Mouse (Mus musculus) gastrocnemius, postnatal 14 days (tissue): Measurements from ENCODE around the gene Clasp1. TPM values are rescaled to one million over a fixed set of nuclear protein-coding genes. Genes with fewer than 3 reads are reported as not detected.

Experiments used
- DNase-seq: peaks from one replicate; pipeline ENCODE4 v3.0.0; 2021; ENCODE audit warnings: mixed read lengths
- intact Hi-C: fragments of 180-260 bp; cut with DNase I; formaldehyde crosslinking; loops from one replicate; pipeline ENCODE4 v1.15.1; 2025; ENCODE audit warnings: low total_unique reads
- total RNA-seq, 2 experiments: library from RNA; stranded (reverse); gene quantifications; 2 replicates each; pipeline ENCODE4 v1.2.3; 2021

Clasp1 gene
- total RNA-seq, 2 experiments from 2014 or later: 53.0 to 66.0 TPM

GRCm38 (mm10) chr1:118481365-118481702, 92.5 kb downstream of the Clasp1 start:
- intact Hi-C loops: no loop called here
- DNase-seq: no peak

- intact Hi-C loops: no loop called here
These were observed 92.8 kb downstream of the Clasp1 start for GRCm38 (mm10) chr1:118481703-118482102.

DNA sequence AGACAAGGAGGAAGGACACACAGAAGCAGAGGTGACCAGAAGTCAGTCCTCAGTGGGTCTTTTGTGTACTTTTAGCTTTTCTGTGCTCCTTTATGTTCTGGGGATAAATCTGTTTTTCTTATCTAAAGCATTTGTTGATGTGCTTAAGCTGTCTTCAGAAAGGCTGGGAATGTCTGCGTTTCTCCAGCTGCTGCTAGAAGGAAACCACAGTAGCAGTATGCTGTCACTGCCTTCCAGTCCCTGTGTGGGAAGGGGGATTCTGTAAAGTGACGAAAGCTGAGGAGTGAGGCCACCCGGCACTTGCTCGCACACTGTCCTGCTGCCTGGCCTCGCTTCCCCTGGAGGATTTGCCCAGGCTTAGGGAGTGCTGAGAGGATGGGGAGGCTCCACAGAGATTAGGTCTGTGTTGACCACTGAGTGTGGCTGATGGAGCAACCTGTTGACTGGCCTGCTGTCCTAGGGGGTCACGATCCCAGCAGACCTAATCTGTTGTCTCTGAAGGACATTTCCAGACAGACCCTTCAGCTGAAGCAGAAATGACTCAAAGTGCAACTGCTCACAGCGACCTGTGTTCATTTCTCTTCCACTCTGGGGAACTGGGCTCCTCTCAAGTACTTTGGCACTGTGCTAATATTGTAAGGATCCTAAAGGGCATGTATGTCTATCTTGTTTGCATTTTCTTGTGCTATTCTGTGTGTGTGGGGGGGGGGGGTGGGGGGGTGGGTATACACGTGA, 93.6 kb downstream of the Clasp1 start:
- intact Hi-C loops: no loop called here
- no peak for DNase-seq

More at GRCm38 (mm10) chr1:118481703-118482102, 92.8 kb downstream of the Clasp1 start:
- DNase-seq: no peak

DNA sequence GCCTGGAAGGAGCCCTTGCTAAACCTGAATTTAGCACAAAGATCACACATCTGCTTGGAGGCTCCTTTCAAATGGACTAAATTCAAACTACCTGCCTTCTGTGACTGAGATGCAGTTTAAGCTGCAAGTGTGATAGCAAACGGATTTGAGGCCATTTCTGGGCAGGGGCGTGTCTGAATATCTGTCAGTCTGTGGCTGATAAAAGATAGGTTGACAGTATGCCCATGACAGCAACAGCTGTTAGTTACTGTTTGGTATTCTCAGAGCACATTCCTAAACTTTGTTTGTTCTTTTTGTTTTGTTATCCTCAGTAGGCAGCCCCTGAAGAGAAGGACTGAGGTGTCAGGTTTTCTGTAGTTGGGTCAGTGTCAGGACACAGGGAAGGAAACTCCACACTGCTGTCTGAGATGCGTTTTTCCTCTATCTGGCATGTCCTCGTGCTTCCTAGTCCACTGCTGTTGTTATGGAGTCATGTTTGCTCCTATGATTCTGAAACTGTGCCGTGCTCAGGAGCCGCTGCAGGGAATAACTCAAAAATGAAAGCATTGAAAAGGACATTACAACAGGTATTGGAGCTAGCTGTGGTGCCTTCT, 94.7 kb downstream of the Clasp1 start:
- DNase-seq: no peak
- intact Hi-C loops: no loop called here

GRCm38 (mm10) chr1:118485572-118485971, 96.7 kb downstream of the Clasp1 start:
- intact Hi-C loops: no loop called here
- no peak for DNase-seq

- intact Hi-C loops: no loop called here
- no peak for DNase-seq
These were observed 97.2 kb downstream of the Clasp1 start for GRCm38 (mm10) chr1:118486021-118486420.

DNA sequence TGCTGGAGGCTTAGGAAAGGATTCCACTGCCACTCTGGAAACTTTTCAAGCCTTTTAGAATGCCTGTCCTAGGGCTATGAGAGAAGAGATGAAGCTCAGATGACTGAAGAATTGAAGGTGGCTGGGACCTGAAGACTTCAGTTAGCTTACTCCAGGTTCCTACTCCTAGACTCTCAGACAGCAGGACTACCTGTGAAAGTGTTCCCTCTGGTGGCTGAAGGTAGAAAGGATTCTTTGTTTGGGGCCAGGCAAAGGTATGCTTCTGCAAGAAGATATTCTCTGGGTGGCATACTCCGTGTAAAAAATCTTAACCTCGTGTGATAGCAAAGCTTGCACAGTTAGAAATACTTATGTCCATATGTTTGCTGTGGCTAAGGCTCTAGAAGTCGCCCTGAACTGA, 104.0 kb downstream of the Clasp1 start:
- DNase-seq: no peak
- intact Hi-C loops: no loop called here

DNA sequence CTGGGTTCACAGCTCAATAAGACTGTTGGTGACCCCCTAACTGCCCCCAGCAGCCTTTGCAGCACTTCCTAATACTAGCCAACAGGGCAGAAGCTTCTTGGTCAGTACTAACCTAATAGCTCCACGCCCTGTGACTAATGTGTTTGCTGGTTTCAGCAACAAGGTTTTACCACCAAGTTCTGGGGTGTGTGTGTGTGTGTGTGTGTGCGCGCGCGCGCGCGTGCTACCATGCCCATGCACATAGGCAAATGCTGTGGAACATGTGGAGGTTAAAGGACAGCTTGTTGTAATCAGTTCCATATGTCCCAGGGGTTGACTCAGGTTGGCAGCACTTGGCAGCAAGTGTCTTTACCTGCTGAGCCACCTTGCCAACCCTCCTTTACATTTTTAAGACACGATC, 105.7 kb downstream of the Clasp1 start:
- intact Hi-C loops: no loop called here
- DNase-seq: no peak

DNA sequence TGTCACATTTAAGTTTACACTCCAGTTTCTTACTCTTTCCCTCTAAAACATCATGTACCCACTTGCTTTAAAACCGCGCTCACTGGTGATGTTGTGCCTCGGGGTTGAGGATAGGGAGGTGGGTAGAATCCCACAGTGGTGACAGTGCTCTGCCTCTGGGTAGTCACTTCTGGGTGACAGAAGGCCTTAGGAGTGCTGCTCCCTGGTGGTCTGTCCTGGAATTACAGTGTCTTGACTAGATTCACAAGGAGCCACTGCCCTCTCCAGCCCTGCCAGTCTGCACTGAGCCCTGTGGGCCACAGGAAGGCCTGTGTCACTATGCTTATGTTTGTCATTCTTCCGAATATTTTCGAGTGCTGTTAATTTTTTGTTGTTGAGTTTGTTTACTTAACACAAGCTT, 109.5 kb downstream of the Clasp1 start:
- intact Hi-C loops: no loop called here
- DNase-seq: peak; percentile 71

DNA sequence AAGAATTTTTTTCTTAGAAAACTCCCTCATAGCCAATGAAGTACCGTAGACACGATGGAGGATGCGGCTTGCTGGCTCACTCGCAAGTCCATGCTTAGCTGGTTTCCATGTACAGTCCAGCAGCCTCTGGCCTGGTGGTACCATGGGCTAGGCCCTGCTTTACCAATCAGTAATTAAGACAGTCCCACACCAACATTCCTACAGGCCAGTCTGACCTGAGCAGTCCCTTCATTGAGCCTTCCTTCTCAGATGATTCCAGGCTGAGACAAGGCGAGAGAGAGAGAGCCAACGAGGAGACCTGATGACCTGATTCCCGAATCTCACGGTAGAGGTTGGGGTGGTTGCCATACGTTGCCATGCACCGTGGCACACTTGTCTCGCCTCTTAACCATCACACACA, 111.7 kb downstream of the Clasp1 start:
- intact Hi-C loops: no loop called here
- no peak for DNase-seq

- no peak for DNase-seq
- intact Hi-C loops: no loop called here
These were observed 112.8 kb downstream of the Clasp1 start for GRCm38 (mm10) chr1:118501691-118502090.

GRCm38 (mm10) chr1:118505746-118506145, 116.9 kb downstream of the Clasp1 start:
- intact Hi-C loops: no loop called here

GRCm38 (mm10) chr1:118510996-118511395, 122.1 kb downstream of the Clasp1 start:
- intact Hi-C loops: no loop called here
- no peak for DNase-seq

More at GRCm38 (mm10) chr1:118505746-118506145, 116.9 kb downstream of the Clasp1 start:
- DNase-seq: no peak

GRCm38 (mm10) chr1:118511738-118512530, 123.1 kb downstream of the Clasp1 start:
- DNase-seq: no peak
- intact Hi-C loops: no loop called here

- no peak for DNase-seq
- intact Hi-C loops: no loop called here
These were observed 127.4 kb downstream of the Clasp1 start for GRCm38 (mm10) chr1:118516256-118516655.

GRCm38 (mm10) chr1:118523161-118523560, 134.3 kb downstream of the Clasp1 start:
- DNase-seq: no peak
- intact Hi-C loops: no loop called here

DNA sequence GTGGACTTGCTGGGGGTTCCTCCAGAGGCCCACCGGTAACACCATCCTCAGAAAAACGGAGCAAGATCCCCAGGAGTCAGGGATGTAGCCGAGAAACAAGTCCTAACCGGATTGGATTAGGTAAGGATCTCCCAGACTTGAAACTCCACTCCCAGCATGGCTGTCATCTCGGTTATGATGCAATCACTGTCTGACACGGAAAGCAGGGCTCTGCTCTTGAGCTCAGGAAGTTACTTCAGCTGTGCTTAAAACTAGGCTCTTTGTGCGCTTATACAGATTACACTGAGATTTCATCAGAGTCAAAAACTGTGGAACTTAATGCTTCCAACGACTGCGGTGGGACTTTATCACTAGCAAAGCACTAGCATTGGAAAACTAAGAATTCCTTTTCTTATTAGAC, 136.5 kb downstream of the Clasp1 start:
- intact Hi-C loops: no loop called here
- DNase-seq: no peak

DNA sequence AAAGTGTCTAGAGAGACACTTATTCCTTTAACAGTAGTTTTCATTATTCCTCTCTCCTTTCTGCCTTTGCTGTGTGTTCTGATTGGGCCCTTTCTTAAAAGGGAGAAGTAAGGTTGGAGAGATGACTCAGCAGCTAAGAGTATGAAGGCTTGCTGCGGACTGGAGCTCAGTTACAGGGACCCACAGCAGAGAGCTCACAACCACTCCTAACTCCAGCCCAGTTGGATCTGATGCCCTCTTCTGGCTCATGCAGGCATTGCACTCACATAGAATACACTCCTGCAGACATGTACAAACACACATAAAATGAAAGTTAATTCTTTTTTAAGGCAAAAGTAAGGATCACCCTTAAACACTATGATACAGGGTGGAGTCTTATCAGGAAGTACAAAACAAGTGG, 140.4 kb downstream of the Clasp1 start:
- intact Hi-C loops: no loop called here
- no peak for DNase-seq

GRCm38 (mm10) chr1:118531259-118531658, 142.4 kb downstream of the Clasp1 start:
- no peak for DNase-seq
- intact Hi-C loops: no loop called here

DNA sequence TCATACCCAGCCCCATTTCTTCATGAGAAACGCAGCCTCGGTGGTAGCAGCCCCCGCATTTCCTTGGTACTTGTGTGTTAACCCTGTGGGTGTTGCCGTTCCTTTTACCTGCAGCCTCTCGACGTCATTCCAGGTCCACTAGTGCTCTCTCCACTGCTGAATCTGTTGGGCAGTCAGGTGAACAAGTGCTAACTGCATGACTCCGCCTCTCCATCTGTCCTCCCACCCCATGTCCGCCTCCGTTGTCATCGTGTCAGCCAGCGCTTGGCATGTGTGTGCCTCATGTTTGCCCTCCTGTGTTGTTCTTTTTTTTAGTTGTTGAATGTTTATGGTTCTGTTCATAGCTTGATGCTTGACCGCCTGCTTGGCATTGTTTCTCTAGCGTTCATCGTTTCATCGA, 147.2 kb downstream of the Clasp1 start:
- no peak for DNase-seq
- intact Hi-C loops: no loop called here

- intact Hi-C loops: no loop called here
These were observed 150.2 kb downstream of the Clasp1 start for GRCm38 (mm10) chr1:118539046-118539445.

More at GRCm38 (mm10) chr1:118539046-118539445, 150.2 kb downstream of the Clasp1 start:
- DNase-seq: no peak
